ENCODE assay signal across 23 mouse cellular contexts in genomic region chr1:161185431-161185830, GRCm38 (mm10). TPM values are rescaled to one million over a fixed set of nuclear protein-coding genes. Genes with fewer than 3 reads are reported as not detected.
"Had no signal": no experiment of that assay in that cellular context is flagged by ENCODE, and none has a peak within 500 bp of the region (broad histone marks: within the 10 kb centered on the region; RNA-seq: fewer than 3 reads in every experiment).

No protein-coding gene starts in this region.

- DNase-seq: gastrocnemius, postnatal 14 days; gastrocnemius, postnatal 36 days; heart, adult 18-20 months; heart, postnatal 14 days; heart, postnatal 36 days; kidney, adult 11 months; kidney, adult 2 months; kidney, adult 9 months; kidney, postnatal 14 days; kidney, postnatal 36 days; layer of hippocampus, adult 9-11 months; layer of hippocampus, postnatal 36 days; left cerebral cortex, postnatal 4 days had no signal

RNA-seq across cellular contexts. Expression of gene Tex50, which starts 26.3 kb away (rescaled TPM):
- total RNA-seq: gastrocnemius, adult 18-20 months; gastrocnemius, adult 8-10 months; gastrocnemius, postnatal 14 days; gastrocnemius, postnatal 36 days; heart, adult 18-20 months; heart, adult 8-10 months; heart, postnatal 14 days; heart, postnatal 36 days; hematopoietic stem cell, adult 5-6 weeks; hindbrain, postnatal 0 days; layer of hippocampus, adult 18-20 months; layer of hippocampus, postnatal 14 days; layer of hippocampus, postnatal 36 days; left cerebral cortex, adult 18-20 months; left cerebral cortex, postnatal 14 days; left cerebral cortex, postnatal 4 days; liver, adult 2 months had no signal

RNA-seq across cellular contexts. Expression of gene Ankrd45, which starts 42.9 kb away (rescaled TPM):
- total RNA-seq: gastrocnemius, adult 18-20 months; gastrocnemius, adult 8-10 months; gastrocnemius, postnatal 14 days; gastrocnemius, postnatal 36 days; hematopoietic stem cell, adult 5-6 weeks; liver, adult 2 months had no signal
